Mouse (Mus musculus) midbrain, embryonic 14.5 days (tissue): Measurements from ENCODE around the gene Csde1. TPM values are rescaled to one million over a fixed set of nuclear protein-coding genes. Genes with fewer than 3 reads are reported as not detected.

Experiments
- ATAC-seq: fragments of 200-750 bp; cut with Nextera tagmentation; 2 replicates; pipeline ENCODE4 v1.8.0; 2017; ENCODE audit warnings: moderate number of reproducible peaks, moderate library complexity; ENCODE audit not compliant: low FRiP score, low TSS enrichment
- DNase-seq: peaks from one replicate; pipeline ENCODE4 v3.0.0-alpha.2; 2015
- H3K27ac ChIP-seq: fragments of 300-500 bp; sonication (generic); replicated peaks from 2 replicates; pipeline ENCODE4 v1.5.1; 2014; ENCODE audit warnings: mild to moderate bottlenecking, low read depth, low read length, moderate library complexity
- H3K27me3 ChIP-seq: fragments of 300-500 bp; sonication (generic); 2 replicates; pipeline ENCODE4 v1.6.1; 2014; ENCODE audit warnings: low read length, control low read depth, mixed read lengths; ENCODE audit not compliant: control insufficient read depth, insufficient read depth
- H3K36me3 ChIP-seq: fragments of 300-500 bp; sonication (generic); 2 replicates; pipeline ENCODE4 v1.6.1; 2014; ENCODE audit warnings: low read length, control low read depth; ENCODE audit not compliant: control insufficient read depth, insufficient read depth
- H3K4me1 ChIP-seq: fragments of 300-500 bp; sonication (generic); 2 replicates; pipeline ENCODE4 v1.6.1; 2014; ENCODE audit warnings: mild to moderate bottlenecking, antibody characterized with exemption, low read length, control low read depth; ENCODE audit not compliant: control insufficient read depth, insufficient read depth
- H3K4me2 ChIP-seq: fragments of 300-500 bp; sonication (generic); 2 replicates; pipeline ENCODE4 v1.6.1; 2014; ENCODE audit warnings: mild to moderate bottlenecking, low read length, moderate library complexity
- H3K4me3 ChIP-seq: fragments of 300-500 bp; sonication (generic); replicated peaks from 2 replicates; pipeline ENCODE4 v1.5.1; 2014; ENCODE audit warnings: low read depth, low read length
- H3K9ac ChIP-seq: fragments of 300-500 bp; sonication (generic); replicated peaks from 2 replicates; pipeline ENCODE4 v1.6.1; 2014; ENCODE audit warnings: mild to moderate bottlenecking, low read length, moderate library complexity
- H3K9me3 ChIP-seq: fragments of 300-500 bp; sonication (generic); 2 replicates; pipeline ENCODE4 v1.6.1; 2016; ENCODE audit warnings: low read length, control low read depth, mixed read lengths; ENCODE audit not compliant: control insufficient read depth
- WGBS: fragments of 180-500 bp; shearing (Covaris S2); extraction: QIAGEN DNeasy Blood & Tissue Kit; methylation state at CpG from one replicate; pipeline ENCODE4 v1.1.7; 2014; 5-methylcytosine and 5-hydroxymethylcytosine counted together
- polyA plus RNA-seq: library from polyadenylated mRNA; unstranded; fragments of >200 nt; fragmentation: Nextera tagmentation; extraction: Ambion mirVana; gene quantifications from 2 replicates; pipeline ENCODE4 v1.2.1, GENCODE M21; 2014

The Csde1 gene
- polyA plus RNA-seq, 1 experiment from 2014 or later, result 554 TPM

GRCm38 (mm10) chr3:103040285-103040684, 20.1 kb downstream of the Csde1 start:
- H3K27me3 ChIP-seq, result no peaks in the 10 kb centered on the region
- no peaks in the 10 kb centered on the region for H3K9me3 ChIP-seq
- no peak for ATAC-seq
- peaks cover 70% of the 10 kb centered on the region for H3K36me3 ChIP-seq
- H3K4me2 ChIP-seq, result no peak overlapping the region
- no peak overlapping the region for H3K4me3 ChIP-seq
- no peak overlapping the region for H3K27ac ChIP-seq
- no peaks in the 10 kb centered on the region for H3K4me1 ChIP-seq
- WGBS, result 96% methylated on average over 6 of the region's 6 CpGs
- no peak for DNase-seq
- H3K9ac ChIP-seq, result no peak overlapping the region

GRCm38 (mm10) chr3:103040861-103041379, 20.7 kb downstream of the Csde1 start:
- 85% methylated on average over 1 of the region's 1 CpGs for WGBS
- DNase-seq, result no peak
- Histone ChIP-seq H3K4me3 (no peak overlapping the region), H3K27me3 (no peaks in the 10 kb centered on the region), H3K9me3 (no peaks in the 10 kb centered on the region), H3K27ac (no peak overlapping the region), H3K4me2 (no peak overlapping the region), H3K9ac (no peak overlapping the region), H3K4me1 (no peaks in the 10 kb centered on the region), H3K36me3 (peaks cover 76% of the 10 kb centered on the region)
- ATAC-seq, result no peak

DNA sequence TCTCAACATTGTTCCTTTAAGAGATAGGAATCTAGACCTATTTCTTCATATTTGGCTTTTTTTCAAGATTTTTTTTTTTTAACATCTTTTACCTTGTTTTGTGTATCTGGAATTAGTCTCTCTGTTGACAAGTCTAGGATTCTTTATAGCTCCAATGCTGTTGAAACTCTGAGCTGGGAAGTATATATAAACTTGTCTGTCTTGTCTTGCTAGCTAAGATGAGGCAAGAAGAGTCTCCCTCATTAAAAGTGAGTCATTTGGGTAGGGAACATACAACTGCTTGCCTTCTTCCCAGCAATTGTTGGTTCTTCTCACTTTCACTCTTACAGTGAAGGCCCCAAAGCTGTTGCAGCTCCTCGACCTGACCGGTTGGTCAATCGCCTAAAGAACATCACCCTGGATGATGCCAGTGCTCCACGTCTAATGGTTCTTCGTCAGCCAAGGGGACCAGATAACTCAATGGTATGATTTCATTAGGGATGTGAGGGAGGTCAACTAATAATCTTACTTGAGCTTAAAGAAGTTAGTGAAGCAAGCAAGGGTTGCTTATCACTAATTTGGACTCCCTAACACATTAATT, 35.9 kb downstream of the Csde1 start:
- H3K36me3 ChIP-seq, result peaks cover 71% of the 10 kb centered on the region
- no peak for ATAC-seq

GRCm38 (mm10) chr3:103057752-103058151, 37.5 kb downstream of the Csde1 start:
- whole genome bisulfite sequencing, result 2% methylated on average over 10 of the region's 10 CpGs
- Histone ChIP-seq H3K27ac (peak overlapping the region; percentile 92), H3K4me1 (peaks cover 7% of the 10 kb centered on the region), H3K4me2 (peak overlapping the region; percentile 64), H3K27me3 (no peaks in the 10 kb centered on the region), H3K36me3 (peaks cover 71% of the 10 kb centered on the region), H3K9ac (peak overlapping the region; percentile 87; the same call in 1 of the 2 replicates), H3K9me3 (no peaks in the 10 kb centered on the region), H3K4me3 (peak overlapping the region; percentile 74)
- no peak for DNase-seq
- ATAC-seq, result peak; percentile 38; the same call in 1 of the 2 replicates

More for the DNA sequence above, 35.9 kb downstream of the Csde1 start:
- Histone ChIP-seq H3K27me3 (no peaks in the 10 kb centered on the region), H3K27ac (no peak overlapping the region), H3K4me1 (peaks cover 7% of the 10 kb centered on the region), H3K9me3 (no peaks in the 10 kb centered on the region), H3K4me2 (no peak overlapping the region), H3K9ac (no peak overlapping the region), H3K4me3 (no peak overlapping the region)
- DNase-seq, result no peak
- 92% methylated on average over 5 of the region's 5 CpGs for WGBS

GRCm38 (mm10) chr3:103058207-103059157, 38.3 kb downstream of the Csde1 start, which contains the start of gene Nras:
Gene Nras, plus strand, starts transcription at chr3:103058285.
- H3K27me3 ChIP-seq, result no peaks in the 10 kb centered on the region
- H3K4me2 ChIP-seq, result peak within 1 kb of the TSS; percentile 64
- H3K27ac ChIP-seq, result peak within 1 kb of the TSS; percentile 92
- H3K36me3 ChIP-seq, result peaks cover 72% of the 10 kb centered on the region
- H3K9ac ChIP-seq, result peak within 1 kb of the TSS; percentile 87
- DNase-seq (peak; percentile 97), ATAC-seq (peak; percentile 99)
- peak within 1 kb of the TSS; percentile 74 for H3K4me3 ChIP-seq
- 2% methylated on average over 46 of the region's 46 CpGs for WGBS
- no peaks in the 10 kb centered on the region for H3K9me3 ChIP-seq
- peaks cover 7% of the 10 kb centered on the region for H3K4me1 ChIP-seq

DNA sequence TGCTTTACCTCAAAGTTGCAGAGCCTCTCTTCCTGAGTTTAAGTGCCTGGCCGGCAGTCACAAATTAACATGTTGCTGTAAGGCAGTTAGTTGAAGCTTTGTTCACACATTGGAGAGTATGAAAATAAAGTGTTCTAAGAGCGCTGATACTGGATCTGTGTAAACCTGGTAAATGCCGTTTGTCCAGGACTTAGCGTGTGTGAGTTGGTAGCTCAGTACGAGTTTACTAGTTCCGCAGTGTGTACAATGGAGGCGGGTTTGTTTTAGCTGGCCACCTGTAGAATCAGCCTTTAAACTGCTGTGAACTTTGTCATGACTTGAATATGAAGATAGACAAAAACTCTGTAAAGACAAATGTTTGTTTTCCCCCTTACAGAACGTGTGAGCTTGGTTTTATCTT, 46.7 kb downstream of the Csde1 start:
- Histone ChIP-seq H3K27me3 (no peaks in the 10 kb centered on the region), H3K4me3 (no peak overlapping the region), H3K4me1 (no peaks in the 10 kb centered on the region), H3K27ac (no peak overlapping the region), H3K4me2 (no peak overlapping the region), H3K9me3 (no peaks in the 10 kb centered on the region), H3K36me3 (peaks cover 65% of the 10 kb centered on the region), H3K9ac (no peak overlapping the region)
- ATAC-seq (no peak), DNase-seq (no peak)
- 96% methylated on average over 8 of the region's 8 CpGs for WGBS

DNA sequence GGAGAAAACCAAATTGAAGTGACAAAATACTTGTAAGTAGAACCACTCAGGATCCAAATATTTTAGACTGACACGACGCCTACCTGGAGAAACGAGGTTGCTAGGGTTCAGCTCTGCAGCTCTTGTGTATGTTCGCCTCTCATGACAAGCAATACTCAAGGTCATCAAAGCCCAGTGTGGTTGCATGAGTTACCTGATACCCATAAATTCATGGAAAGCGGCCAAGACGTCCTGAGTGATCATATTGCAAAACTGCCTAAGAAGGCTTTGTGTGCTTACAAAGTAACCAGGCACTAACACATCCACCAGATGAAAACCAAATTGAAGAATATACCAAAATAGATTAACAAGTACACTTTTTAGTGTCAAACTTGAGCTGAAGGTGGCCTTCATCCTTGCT, 48.7 kb downstream of the Csde1 start:
- no peaks in the 10 kb centered on the region for H3K27me3 ChIP-seq
- H3K9me3 ChIP-seq, result no peaks in the 10 kb centered on the region
- no peak overlapping the region for H3K4me2 ChIP-seq
- ATAC-seq (no peak), DNase-seq (no peak)
- no peak overlapping the region for H3K4me3 ChIP-seq
- no peak overlapping the region for H3K27ac ChIP-seq
- H3K9ac ChIP-seq, result no peak overlapping the region
- peaks cover 45% of the 10 kb centered on the region for H3K36me3 ChIP-seq
- H3K4me1 ChIP-seq, result no peaks in the 10 kb centered on the region
- 94% methylated on average over 6 of the region's 6 CpGs for WGBS

- Histone ChIP-seq H3K27ac (no peak within 1 kb of the TSS), H3K27me3 (no peaks in the 10 kb centered on the region), H3K9ac (no peak within 1 kb of the TSS), H3K36me3 (peaks cover 7% of the 10 kb centered on the region), H3K4me2 (no peak within 1 kb of the TSS), H3K4me3 (no peak within 1 kb of the TSS), H3K4me1 (no peaks in the 10 kb centered on the region), H3K9me3 (no peaks in the 10 kb centered on the region)
- ATAC-seq, result no peak
- no peak for DNase-seq
- 77% methylated on average over 5 of the region's 5 CpGs for WGBS
Observed at GRCm38 (mm10) chr3:103073771-103074170, 53.5 kb downstream of the Csde1 start, which contains the start of gene Ampd1. Gene Ampd1, plus strand, starts transcription at chr3:103074014.
